Mouse (Mus musculus) embryonic fibroblast, embryonic 13.5 days (primary cell): ENCODE data around the gene Npm1.

Source experiments
- CTCF ChIP-seq: IDR thresholded peaks from 2 replicates; pipeline ENCODE4 v1.5.1; 2011; ENCODE audit warnings: mild to moderate bottlenecking, control low read depth, low read length, moderate library complexity, borderline replicate concordance; ENCODE audit not compliant: insufficient read depth
- POLR2A ChIP-seq: IDR thresholded peaks from 2 replicates; pipeline ENCODE4 v1.6.1; 2011; ENCODE audit warnings: low read depth, mild to moderate bottlenecking, control low read depth, low read length, moderate library complexity

DNA sequence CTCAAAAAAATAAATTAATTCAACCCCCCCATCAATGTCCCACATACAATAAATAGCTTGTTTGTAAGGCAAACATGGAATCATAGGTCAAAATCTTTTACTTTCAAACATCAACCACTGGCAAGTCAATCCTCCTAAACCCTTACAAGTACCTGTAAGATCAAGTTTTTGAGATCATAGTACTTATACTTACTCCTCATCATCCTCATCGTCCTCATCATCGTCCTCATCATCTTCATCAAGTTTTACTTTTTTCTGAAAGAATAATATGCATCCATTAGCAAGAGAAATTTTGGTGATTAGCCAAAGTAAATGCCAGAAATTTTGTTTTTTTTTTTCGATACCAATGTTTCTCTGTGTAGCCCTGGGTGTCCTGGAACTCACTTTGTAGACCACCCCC is 3.3 kb downstream of the Npm1 start:
- TF ChIP-seq POLR2A (no peak), CTCF (no peak)
